Mouse (Mus musculus) CH12.LX (cell line): Measurements from ENCODE around the gene Slc6a20a. TPM values are rescaled to one million over a fixed set of nuclear protein-coding genes. Genes with fewer than 3 reads are reported as not detected.
A peak's percentile ranks its signal among the peaks of the same experiment; 100 is the strongest.

ENCODE experiments used
- DNase-seq: peaks from one replicate; pipeline ENCODE4 v3.0.0-alpha.2; 2013; ENCODE audit errors: extremely low read depth
- H3K27ac ChIP-seq: 2 replicates; pipeline ENCODE4 v1.5.1; 2012; ENCODE audit warnings: low read depth, mild to moderate bottlenecking, control low read depth, moderate library complexity; ENCODE audit not compliant: insufficient read depth
- H3K27me3 ChIP-seq: replicated peaks from 2 replicates; pipeline ENCODE3; 2012; ENCODE audit warnings: inconsistent platforms
- H3K36me3 ChIP-seq, 2 experiments: replicated peaks in 1 of 2; 2 replicates each; pipeline versions ENCODE3 to v1.6.1; 2012; ENCODE audit warnings: inconsistent platforms in 1 of 2, low read length in 1 of 2, mild to moderate bottlenecking in 1 of 2, mixed read lengths in 1 of 2, moderate library complexity in 1 of 2; ENCODE audit not compliant: control insufficient read depth in 1 of 2, insufficient read depth in 1 of 2
- H3K4me1 ChIP-seq, 2 experiments: 2 replicates each; pipeline ENCODE4 v1.6.1; 2012; ENCODE audit warnings: inconsistent platforms in 1 of 2, moderate library complexity in 1 of 2; ENCODE audit not compliant: insufficient read depth in 2 of 2, control insufficient read depth in 1 of 2
- H3K4me2 ChIP-seq: 2 replicates; pipeline ENCODE4 v1.6.1; 2012; ENCODE audit warnings: low read depth, mild to moderate bottlenecking, control low read depth; ENCODE audit not compliant: poor library complexity, insufficient read depth, severe bottlenecking
- H3K4me3 ChIP-seq, 3 experiments: fragments of 150-350 bp in 1 of 3; sonication (generic) in 1 of 3; replicated peaks in 1 of 3; 2 replicates each; pipeline versions ENCODE3 to v1.5.1; 2011 to 2012; ENCODE audit warnings: low read depth in 2 of 3, low read length in 2 of 3, mild to moderate bottlenecking in 2 of 3, moderate library complexity in 2 of 3, control low read depth in 1 of 3, improper control_type of control experiment in 1 of 3, inconsistent platforms in 1 of 3, mixed read lengths in 1 of 3; ENCODE audit not compliant: poor library complexity in 1 of 3
- H3K79me2 ChIP-seq: replicated peaks from 2 replicates; pipeline ENCODE4 v1.6.1; 2012; ENCODE audit warnings: mild to moderate bottlenecking, moderate library complexity; ENCODE audit not compliant: control insufficient read depth, poor library complexity, insufficient read depth, severe bottlenecking; ENCODE audit errors: extremely low read depth
- H3K9ac ChIP-seq: 2 replicates; pipeline ENCODE4 v1.6.1; 2012; ENCODE audit warnings: low read depth, mild to moderate bottlenecking, control low read depth, moderate library complexity; ENCODE audit not compliant: insufficient read depth
- H3K9me3 ChIP-seq: replicated peaks from 2 replicates; pipeline ENCODE3; 2012; ENCODE audit warnings: low read length, inconsistent platforms, mixed read lengths
- BHLHE40 ChIP-seq: IDR thresholded peaks from 2 replicates; pipeline ENCODE4 v1.6.1; 2011; ENCODE audit warnings: mild to moderate bottlenecking, low read depth, low read length, improper control_type of control experiment
- CHD1 ChIP-seq: IDR thresholded peaks from 2 replicates; pipeline ENCODE4 v1.6.1; 2012; ENCODE audit warnings: low read depth, low read length, improper control_type of control experiment, inconsistent platforms
- CHD2 ChIP-seq: IDR thresholded peaks from 2 replicates; pipeline ENCODE4 v1.6.1; 2011; ENCODE audit warnings: low read length, improper control_type of control experiment
- CTCF ChIP-seq, 2 experiments: IDR thresholded peaks in 1 of 2; conservative IDR thresholded peaks in 1 of 2; 2 replicates each; pipeline ENCODE4 v1.5.1; 2011 to 2012; ENCODE audit warnings: low read depth in 2 of 2, low read length in 2 of 2, improper control_type of control experiment in 1 of 2, inconsistent platforms in 1 of 2, mild to moderate bottlenecking in 1 of 2, moderate library complexity in 1 of 2
- E2F4 ChIP-seq: IDR thresholded peaks from 2 replicates; pipeline ENCODE4 v1.6.1; 2011; ENCODE audit warnings: low read depth, low read length, improper control_type of control experiment; ENCODE audit not compliant: insufficient replicate concordance
- ELF1 ChIP-seq: IDR thresholded peaks from 2 replicates; pipeline ENCODE4 v1.6.1; 2014; ENCODE audit warnings: low read depth, mild to moderate bottlenecking, inconsistent platforms, low read length, improper control_type of control experiment
- EP300 ChIP-seq: IDR thresholded peaks from 2 replicates; pipeline ENCODE4 v1.6.1; 2011; ENCODE audit warnings: low read length, improper control_type of control experiment
- ETS1 ChIP-seq: conservative IDR thresholded peaks from 2 replicates; pipeline ENCODE4 v1.6.1; 2012; ENCODE audit warnings: low read depth, mild to moderate bottlenecking, inconsistent platforms, low read length, improper control_type of control experiment, moderate library complexity
- GABPA ChIP-seq: IDR thresholded peaks from 2 replicates; pipeline ENCODE4 v1.6.1; 2012; ENCODE audit warnings: low read depth, low read length, improper control_type of control experiment, inconsistent platforms; ENCODE audit not compliant: insufficient replicate concordance
- HCFC1 ChIP-seq: IDR thresholded peaks from 2 replicates; pipeline ENCODE4 v1.6.1; 2012; ENCODE audit warnings: low read depth, mild to moderate bottlenecking, inconsistent platforms, low read length, improper control_type of control experiment
- IRF4 ChIP-seq: IDR thresholded peaks from 2 replicates; pipeline ENCODE4 v1.6.1; 2014; ENCODE audit warnings: low read depth, mild to moderate bottlenecking, inconsistent platforms, low read length, improper control_type of control experiment
- JUN ChIP-seq: IDR thresholded peaks from 2 replicates; pipeline ENCODE4 v1.6.1; 2011; ENCODE audit warnings: low read depth, mild to moderate bottlenecking, low read length, improper control_type of control experiment, moderate library complexity; ENCODE audit not compliant: insufficient read depth
- JUND ChIP-seq: conservative IDR thresholded peaks from 2 replicates; pipeline ENCODE4 v1.6.1; 2011; ENCODE audit warnings: low read depth, low read length, improper control_type of control experiment
- KAT2A ChIP-seq: IDR thresholded peaks from 2 replicates; pipeline ENCODE4 v1.6.1; 2012; ENCODE audit warnings: low read length, improper control_type of control experiment, inconsistent platforms; ENCODE audit not compliant: insufficient replicate concordance
- MAFK ChIP-seq: IDR thresholded peaks from 2 replicates; pipeline ENCODE4 v1.6.1; 2011; ENCODE audit warnings: low read length, improper control_type of control experiment; ENCODE audit not compliant: insufficient replicate concordance
- MAX ChIP-seq: IDR thresholded peaks from 2 replicates; pipeline ENCODE4 v1.6.1; 2011; ENCODE audit warnings: low read length, improper control_type of control experiment
- MAZ ChIP-seq: IDR thresholded peaks from 2 replicates; pipeline ENCODE4 v1.6.1; 2012; ENCODE audit warnings: low read depth, mild to moderate bottlenecking, inconsistent platforms, low read length, improper control_type of control experiment, moderate library complexity
- MEF2A ChIP-seq: IDR thresholded peaks from 2 replicates; pipeline ENCODE4 v1.6.1; 2014; ENCODE audit warnings: low read depth, mild to moderate bottlenecking, inconsistent platforms, low read length, improper control_type of control experiment, borderline replicate concordance
- MXI1 ChIP-seq: IDR thresholded peaks from 2 replicates; pipeline ENCODE4 v1.6.1; 2011; ENCODE audit warnings: mild to moderate bottlenecking, low read depth, low read length, improper control_type of control experiment
- MYC ChIP-seq: IDR thresholded peaks from 2 replicates; pipeline ENCODE4 v1.6.1; 2011; ENCODE audit warnings: low read depth, mild to moderate bottlenecking, improper control_type of control experiment, low read length
- NELFE ChIP-seq: IDR thresholded peaks from 2 replicates; pipeline ENCODE4 v1.6.1; 2011; ENCODE audit warnings: low read depth, low read length, improper control_type of control experiment
- NRF1 ChIP-seq: IDR thresholded peaks from 2 replicates; pipeline ENCODE4 v1.6.1; 2014; ENCODE audit warnings: low read depth, mild to moderate bottlenecking, inconsistent platforms, low read length, improper control_type of control experiment, moderate library complexity
- PAX5 ChIP-seq: IDR thresholded peaks from 2 replicates; pipeline ENCODE4 v1.6.1; 2012; ENCODE audit warnings: low read length, inconsistent platforms, mixed read lengths
- POLR2A ChIP-seq: IDR thresholded peaks from 2 replicates; pipeline ENCODE4 v1.6.1; 2011; ENCODE audit warnings: low read depth, mild to moderate bottlenecking, improper control_type of control experiment, low read length
- POLR2AphosphoS2 ChIP-seq: IDR thresholded peaks from 2 replicates; pipeline ENCODE4 v1.6.1; 2011; ENCODE audit warnings: low read depth, low read length, improper control_type of control experiment
- RAD21 ChIP-seq: IDR thresholded peaks from 2 replicates; pipeline ENCODE4 v1.6.1; 2011; ENCODE audit warnings: low read depth, mild to moderate bottlenecking, low read length, improper control_type of control experiment, moderate library complexity
- RCOR1 ChIP-seq: conservative IDR thresholded peaks from 2 replicates; pipeline ENCODE4 v1.6.1; 2012; ENCODE audit warnings: low read depth, mild to moderate bottlenecking, inconsistent platforms, low read length, improper control_type of control experiment
- SIN3A ChIP-seq: IDR thresholded peaks from 2 replicates; pipeline ENCODE4 v1.6.1; 2012; ENCODE audit warnings: low read length, improper control_type of control experiment, inconsistent platforms
- SMC3 ChIP-seq: IDR thresholded peaks from 2 replicates; pipeline ENCODE4 v1.6.1; 2011; ENCODE audit warnings: low read depth, low read length, improper control_type of control experiment
- TBP ChIP-seq: conservative IDR thresholded peaks from 2 replicates; pipeline ENCODE4 v1.6.1; 2011; ENCODE audit warnings: low read depth, low read length, improper control_type of control experiment
- TCF12 ChIP-seq: IDR thresholded peaks from 2 replicates; pipeline ENCODE4 v1.6.1; 2014; ENCODE audit warnings: low read depth, mild to moderate bottlenecking, inconsistent platforms, low read length, improper control_type of control experiment
- UBTF ChIP-seq: IDR thresholded peaks from 2 replicates; pipeline ENCODE4 v1.6.1; 2012; ENCODE audit warnings: low read depth, mild to moderate bottlenecking, inconsistent platforms, low read length, improper control_type of control experiment, moderate library complexity
- USF1 ChIP-seq: IDR thresholded peaks from 2 replicates; pipeline ENCODE4 v1.6.1; 2014; ENCODE audit warnings: low read depth, mild to moderate bottlenecking, inconsistent platforms, low read length, improper control_type of control experiment
- USF2 ChIP-seq: conservative IDR thresholded peaks from 2 replicates; pipeline ENCODE4 v1.6.1; 2011; ENCODE audit warnings: low read depth, low read length, improper control_type of control experiment
- ZC3H11A ChIP-seq: IDR thresholded peaks from 2 replicates; pipeline ENCODE4 v1.6.1; 2012; ENCODE audit warnings: low read depth, mild to moderate bottlenecking, inconsistent platforms, low read length, improper control_type of control experiment
- ZKSCAN1 ChIP-seq: IDR thresholded peaks from 2 replicates; pipeline ENCODE4 v1.6.1; 2012; ENCODE audit warnings: low read depth, inconsistent platforms, low read length, improper control_type of control experiment, borderline replicate concordance
- ZMIZ1 ChIP-seq: IDR thresholded peaks from 2 replicates; pipeline ENCODE4 v1.6.1; 2012; ENCODE audit warnings: low read depth, mild to moderate bottlenecking, inconsistent platforms, low read length, improper control_type of control experiment
- ZNF384 ChIP-seq: IDR thresholded peaks from 2 replicates; pipeline ENCODE4 v1.6.1; 2012; ENCODE audit warnings: low read depth, low read length, improper control_type of control experiment, inconsistent platforms
- dilution Hi-C: fragments of 300-500 bp; cut with MboI; formaldehyde crosslinking; loops from 2 replicates; pipeline ENCODE4 v1.14.3; 2020; ENCODE audit warnings: low sequenced_read_pairs; ENCODE audit not compliant: extremely low pct_unique_long_range_greater_than_20kb, extremely low pct_ligation_motif_present
- in situ Hi-C: fragments of 300-500 bp; cut with MboI; formaldehyde crosslinking; loops from 3 replicates; pipeline ENCODE4 v1.14.3; 2019; ENCODE audit warnings: low sequenced_read_pairs, low pct_ligation_motif_present, low pct_unique_long_range_greater_than_20kb, mixed read lengths
- polyA plus RNA-seq: library from polyadenylated mRNA; unstranded; fragments of >175 nt; gene quantifications from 2 replicates; pipeline ENCODE4 v1.2.1, GENCODE M21; 2012; ENCODE audit warnings: low read depth; ENCODE audit not compliant: insufficient read length
- total RNA-seq, 2 experiments: library from RNA; depleted of rRNA; stranded (reverse); fragments of 300-350 nt in 1 of 2; fragments of >200 nt in 1 of 2; gene quantifications; 2 replicates each; pipeline ENCODE4 v1.2.3; 2012 to 2014

Slc6a20a gene
- total and polyA plus RNA-seq, 3 experiments: not detected

- TF ChIP-seq RCOR1: no peak
- no peak for TF ChIP-seq POLR2AphosphoS2
- peak; percentile 99 for TF ChIP-seq USF2
- peak; percentile 99 for TF ChIP-seq MXI1
- TF ChIP-seq GABPA: no peak; the same call in 1 of the 2 replicates
- TF ChIP-seq PAX5: no peak
- no peak for TF ChIP-seq CTCF (conservative IDR thresholded peaks at IDR 0.05 in 1 of 2, IDR thresholded peaks at IDR 0.05 in 1 of 2; ENCODE audit: low read depth in 2 of 2, low read length in 2 of 2)
- TF ChIP-seq ZKSCAN1: no peak
- TF ChIP-seq UBTF: no peak
- no peak for TF ChIP-seq SMC3
- peak; percentile 65 for TF ChIP-seq POLR2A
- peak; percentile 48; the same call in 1 of the 2 replicates for TF ChIP-seq MYC
- TF ChIP-seq MAZ: peak; percentile 84
- TF ChIP-seq TCF12: 0 out of 2 replicates have a peak, but pooled peaks have one; percentile 55
- TF ChIP-seq MAFK: no peak
- no peak for TF ChIP-seq RAD21
- no peak for TF ChIP-seq JUND
- no peak for TF ChIP-seq CHD1
- TF ChIP-seq EP300: no peak
- TF ChIP-seq ZC3H11A: no peak
- peak; percentile 59; the same call in 1 of the 2 replicates for TF ChIP-seq BHLHE40
- TF ChIP-seq MEF2A: peak; percentile 40; the same call in 1 of the 2 replicates
- TF ChIP-seq KAT2A: peak; percentile 60; the same call in 1 of the 2 replicates
- TF ChIP-seq NELFE: no peak; the same call in 1 of the 2 replicates
- TF ChIP-seq SIN3A: peak; percentile 100
- TF ChIP-seq ETS1: no peak
- 0 out of 2 replicates have a peak, but pooled peaks have one; percentile 41 for TF ChIP-seq NRF1
- TF ChIP-seq JUN: no peak
- TF ChIP-seq ZMIZ1: no peak
- TF ChIP-seq HCFC1: peak; percentile 84
- peak; percentile 88 for TF ChIP-seq ELF1
- no peak for TF ChIP-seq E2F4
- TF ChIP-seq USF1: peak; percentile 99
- no peak for TF ChIP-seq ZNF384
- TF ChIP-seq TBP: no peak
- TF ChIP-seq MAX: peak; percentile 99
- peak; percentile 40; the same call in 1 of the 2 replicates for TF ChIP-seq IRF4
- no peak; the same call in 1 of the 2 replicates for TF ChIP-seq CHD2
- TF ChIP-seq, all 38 proteins: peak for 16
- in situ Hi-C loops: loop anchor here (10.0 kb wide), 1 partner anchor 47 kb away; no protein-coding TSS in a partner anchor
- peak within 1 kb of the TSS; percentile 57; the same call in 1 of the 2 replicates for H3K4me2 ChIP-seq
- peaks cover 2% of the 10 kb centered on the region for H3K27me3 ChIP-seq
- H3K79me2 ChIP-seq: peaks cover 5% of the 10 kb centered on the region; the same call in 1 of the 2 replicates
- dilution Hi-C loops: no loop called here
- peak within 1 kb of the TSS; percentile 83 to 93 (median 87) for H3K4me3 ChIP-seq
- no peaks in the 10 kb centered on the region for H3K9me3 ChIP-seq
- no peak within 1 kb of the TSS for H3K27ac ChIP-seq
- H3K4me1 ChIP-seq: peaks cover 5 to 14% of the 10 kb centered on the region in 2 experiments; a peak in 3 of 4 replicates
- peaks cover 0 to under 1% of the 10 kb centered on the region in 2 experiments for H3K36me3 ChIP-seq
- peak; percentile 99 for DNase-seq
- peak within 1 kb of the TSS; percentile 71 for H3K9ac ChIP-seq
Observed at GRCm38 (mm10) chr9:123717186-123718008, 38.7 kb upstream of the Slc6a20a start, which contains the start of gene Lztfl1. Gene Lztfl1 (minus strand): TSS chr9:123717697.
